Mouse (Mus musculus) MEL (cell line): Measurements from ENCODE around the gene Cdh5. TPM values are rescaled to one million over a fixed set of nuclear protein-coding genes. Genes with fewer than 3 reads are reported as not detected.

Experiments
- DNase-seq: peaks from one replicate; pipeline ENCODE4 v3.0.0; 2011; ENCODE audit warnings: low read depth, low spot score
- H3K27ac ChIP-seq: 2 replicates; pipeline ENCODE4 v1.5.1; 2012; ENCODE audit warnings: low read depth, mild to moderate bottlenecking, control low read depth, low read length, moderate library complexity; ENCODE audit not compliant: control insufficient read depth
- H3K27me3 ChIP-seq, 2 experiments: fragments of 150-350 bp in 1 of 2; sonication (generic) in 1 of 2; 2 replicates each; pipeline ENCODE4 v1.6.1; 2012; ENCODE audit warnings: low read length in 2 of 2, mild to moderate bottlenecking in 2 of 2, improper control_type of control experiment in 1 of 2, moderate library complexity in 1 of 2; ENCODE audit not compliant: insufficient read depth in 2 of 2, control insufficient read depth in 1 of 2
- H3K36me3 ChIP-seq, 2 experiments: 2 replicates each; pipeline ENCODE4 v1.6.1; 2012 to 2014; ENCODE audit warnings: low read length in 2 of 2, improper control_type of control experiment in 1 of 2, inconsistent platforms in 1 of 2, mild to moderate bottlenecking in 1 of 2; ENCODE audit not compliant: insufficient read depth in 2 of 2, control insufficient read depth in 1 of 2
- H3K4me1 ChIP-seq, 2 experiments: fragments of 150-350 bp in 1 of 2; sonication (generic) in 1 of 2; 2 replicates each; pipeline ENCODE4 v1.6.1; 2012; ENCODE audit warnings: low read length in 2 of 2, improper control_type of control experiment in 1 of 2, mild to moderate bottlenecking in 1 of 2; ENCODE audit not compliant: insufficient read depth in 2 of 2, control insufficient read depth in 1 of 2
- H3K4me3 ChIP-seq, 2 experiments: fragments of 150-350 bp in 1 of 2; sonication (generic) in 1 of 2; 2 replicates each; pipeline ENCODE4 v1.5.1; 2012; ENCODE audit warnings: low read depth in 2 of 2, low read length in 2 of 2, mild to moderate bottlenecking in 2 of 2, moderate library complexity in 2 of 2, control low read depth in 1 of 2, improper control_type of control experiment in 1 of 2; ENCODE audit not compliant: control insufficient read depth in 1 of 2, insufficient read depth in 1 of 2
- H3K79me2 ChIP-seq: 2 replicates; pipeline ENCODE4 v1.6.1; 2012; ENCODE audit warnings: mild to moderate bottlenecking, low read length, moderate library complexity; ENCODE audit not compliant: control insufficient read depth, poor library complexity, insufficient read depth
- H3K9ac ChIP-seq: 2 replicates; pipeline ENCODE4 v1.6.1; 2012; ENCODE audit warnings: low read depth, mild to moderate bottlenecking, control low read depth, low read length, moderate library complexity; ENCODE audit not compliant: control insufficient read depth, poor library complexity, severe bottlenecking
- H3K9me3 ChIP-seq: fragments of 150-350 bp; sonication (generic); replicated peaks from 2 replicates; pipeline ENCODE4 v1.6.1; 2012; ENCODE audit warnings: mild to moderate bottlenecking, low read length, improper control_type of control experiment, moderate library complexity; ENCODE audit not compliant: insufficient read depth
- BHLHE40 ChIP-seq: IDR thresholded peaks from 2 replicates; pipeline ENCODE4 v1.6.1; 2012; ENCODE audit warnings: low read depth, mild to moderate bottlenecking, inconsistent platforms, low read length, improper control_type of control experiment, borderline replicate concordance
- CHD2 ChIP-seq: IDR thresholded peaks from 2 replicates; pipeline ENCODE4 v1.6.1; 2011; ENCODE audit warnings: low read length, improper control_type of control experiment
- CTCF ChIP-seq, 3 experiments: IDR thresholded peaks in 2 of 3; conservative IDR thresholded peaks in 1 of 3; 2 replicates each; pipeline ENCODE4 v1.5.1; 2011 to 2012; ENCODE audit warnings: low read length in 3 of 3, low read depth in 2 of 3, mild to moderate bottlenecking in 2 of 3, improper control_type of control experiment in 1 of 3, inconsistent platforms in 1 of 3, mixed read lengths in 1 of 3, moderate library complexity in 1 of 3; ENCODE audit not compliant: control insufficient read depth in 1 of 3, insufficient read depth in 1 of 3, poor library complexity in 1 of 3, severe bottlenecking in 1 of 3
- ELF1 ChIP-seq: IDR thresholded peaks from 2 replicates; pipeline ENCODE4 v1.6.1; 2014; ENCODE audit warnings: low read depth, mild to moderate bottlenecking, inconsistent platforms, low read length, improper control_type of control experiment, moderate library complexity
- HCFC1 ChIP-seq: IDR thresholded peaks from 2 replicates; pipeline ENCODE4 v1.6.1; 2012; ENCODE audit warnings: low read depth, mild to moderate bottlenecking, inconsistent platforms, low read length, improper control_type of control experiment, moderate library complexity
- MAFK ChIP-seq: IDR thresholded peaks from 2 replicates; pipeline ENCODE4 v1.6.1; 2011; ENCODE audit warnings: low read depth, mild to moderate bottlenecking, low read length, improper control_type of control experiment, borderline replicate concordance
- MAZ ChIP-seq: IDR thresholded peaks from 2 replicates; pipeline ENCODE4 v1.6.1; 2012; ENCODE audit warnings: low read depth, mild to moderate bottlenecking, inconsistent platforms, low read length, improper control_type of control experiment
- MEF2A ChIP-seq: IDR thresholded peaks from 2 replicates; pipeline ENCODE4 v1.6.1; 2014; ENCODE audit warnings: low read depth, mild to moderate bottlenecking, inconsistent platforms, low read length, improper control_type of control experiment; ENCODE audit not compliant: poor library complexity, insufficient replicate concordance, severe bottlenecking; ENCODE audit errors: extremely low read depth
- MXI1 ChIP-seq: IDR thresholded peaks from 2 replicates; pipeline ENCODE4 v1.6.1; 2011; ENCODE audit warnings: mild to moderate bottlenecking, low read depth, low read length, improper control_type of control experiment
- MYB ChIP-seq: IDR thresholded peaks from 2 replicates; pipeline ENCODE4 v1.6.1; 2011; ENCODE audit warnings: mild to moderate bottlenecking, low read depth, low read length, improper control_type of control experiment
- NELFE ChIP-seq: IDR thresholded peaks from 2 replicates; pipeline ENCODE4 v1.6.1; 2011; ENCODE audit warnings: low read depth, low read length, improper control_type of control experiment
- NRF1 ChIP-seq: IDR thresholded peaks from 2 replicates; pipeline ENCODE4 v1.6.1; 2014; ENCODE audit warnings: low read depth, mild to moderate bottlenecking, inconsistent platforms, low read length, improper control_type of control experiment, moderate library complexity; ENCODE audit not compliant: poor library complexity, insufficient read depth, severe bottlenecking
- POLR2A ChIP-seq, 2 experiments: IDR thresholded peaks; 2 replicates each; pipeline ENCODE4 v1.6.1; 2011 to 2012; ENCODE audit warnings: low read length in 2 of 2, mild to moderate bottlenecking in 2 of 2, control low read depth in 1 of 2, improper control_type of control experiment in 1 of 2, low read depth in 1 of 2, moderate library complexity in 1 of 2; ENCODE audit not compliant: control insufficient read depth in 1 of 2, insufficient read depth in 1 of 2, poor library complexity in 1 of 2
- POLR2AphosphoS5 ChIP-seq: IDR thresholded peaks from 2 replicates; pipeline ENCODE4 v1.6.1; 2012; ENCODE audit warnings: low read depth, borderline replicate concordance, mild to moderate bottlenecking, inconsistent platforms, low read length, moderate library complexity, mixed read lengths
- RAD21 ChIP-seq: IDR thresholded peaks from 2 replicates; pipeline ENCODE4 v1.6.1; 2011; ENCODE audit warnings: mild to moderate bottlenecking, low read depth, low read length, improper control_type of control experiment
- SIN3A ChIP-seq: IDR thresholded peaks from 2 replicates; pipeline ENCODE4 v1.6.1; 2012; ENCODE audit warnings: low read length, improper control_type of control experiment, inconsistent platforms
- TAL1 ChIP-seq: IDR thresholded peaks from 2 replicates; pipeline ENCODE4 v1.6.1; 2012; ENCODE audit warnings: mild to moderate bottlenecking, inconsistent platforms, low read length, moderate library complexity, mixed read lengths
- UBTF ChIP-seq: IDR thresholded peaks from 2 replicates; pipeline ENCODE4 v1.6.1; 2012; ENCODE audit warnings: low read depth, mild to moderate bottlenecking, inconsistent platforms, low read length, improper control_type of control experiment, moderate library complexity, borderline replicate concordance; ENCODE audit not compliant: insufficient read depth
- USF1 ChIP-seq: IDR thresholded peaks from 2 replicates; pipeline ENCODE4 v1.6.1; 2014; ENCODE audit warnings: low read depth, mild to moderate bottlenecking, inconsistent platforms, low read length, improper control_type of control experiment, moderate library complexity
- USF2 ChIP-seq, 2 experiments: IDR thresholded peaks; 2 replicates each; pipeline ENCODE4 v1.6.1; 2011 to 2012; ENCODE audit warnings: improper control_type of control experiment in 2 of 2, low read length in 2 of 2, borderline replicate concordance in 1 of 2, inconsistent platforms in 1 of 2, low read depth in 1 of 2, mild to moderate bottlenecking in 1 of 2; ENCODE audit not compliant: insufficient read depth in 1 of 2
- ZMIZ1 ChIP-seq: IDR thresholded peaks from 2 replicates; pipeline ENCODE4 v1.6.1; 2012; ENCODE audit warnings: low read depth, mild to moderate bottlenecking, inconsistent platforms, low read length, improper control_type of control experiment, moderate library complexity
- ZNF384 ChIP-seq: IDR thresholded peaks from 2 replicates; pipeline ENCODE4 v1.6.1; 2012; ENCODE audit warnings: low read depth, mild to moderate bottlenecking, inconsistent platforms, low read length, improper control_type of control experiment
- polyA plus RNA-seq, 2 experiments: library from polyadenylated mRNA; stranded (reverse) in 1 of 2; unstranded in 1 of 2; fragments of >175 nt in 1 of 2; fragments of >200 nt in 1 of 2; gene quantifications; 2 replicates each; pipeline versions ENCODE4 v1.2.1 to v1.2.4; 2012; ENCODE audit warnings: low replicate concordance in 2 of 2, low read depth in 1 of 2; ENCODE audit not compliant: insufficient read length in 2 of 2, insufficient read depth in 1 of 2, missing spikeins in 1 of 2
- total RNA-seq: library from RNA; depleted of rRNA; stranded (reverse); fragments of 300-350 nt; gene quantifications from 2 replicates; pipeline ENCODE4 v1.2.3, GENCODE M21; 2012; rRNA removed

Cdh5 gene
- total RNA-seq = not detected in 2 replicates
- polyA plus RNA-seq = not detected

DNA sequence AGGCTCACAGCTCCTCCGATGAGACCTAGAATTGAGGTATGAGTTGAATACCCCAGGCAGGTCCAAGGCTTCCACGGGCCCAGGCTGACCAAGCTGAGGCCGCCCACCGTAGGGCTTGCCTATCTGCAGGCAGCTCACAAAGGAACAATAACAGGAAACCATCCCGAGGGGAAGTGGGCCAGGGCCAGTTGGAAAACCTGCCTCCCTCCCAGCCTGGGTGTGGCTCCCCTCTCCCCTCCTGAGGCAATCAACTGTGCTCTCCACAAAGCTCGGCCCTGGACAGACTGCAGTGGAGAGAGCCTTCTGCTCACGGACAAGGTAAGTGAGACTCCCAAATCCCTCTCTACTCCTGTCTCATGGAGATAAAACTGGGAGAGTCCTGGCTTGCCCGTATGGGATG, at the start of gene Cdh5:
Gene Cdh5 (plus strand): TSS at position 211 of the 400 bp plus-strand sequence.
- Histone ChIP-seq H3K27ac (no peak within 1 kb of the TSS), H3K9me3 (no peaks in the 10 kb centered on the region), H3K79me2 (no peaks in the 10 kb centered on the region), H3K9ac (no peak within 1 kb of the TSS), H3K4me1 (no peaks in the 10 kb centered on the region), H3K4me3 (no peak within 1 kb of the TSS), H3K36me3 (no peaks in the 10 kb centered on the region), H3K27me3 (no peaks in the 10 kb centered on the region)
- no peak for DNase-seq
- TF ChIP-seq ZMIZ1 (no peak), MXI1 (no peak), CHD2 (no peak), NRF1 (no peak), ELF1 (no peak), HCFC1 (no peak), TAL1 (no peak), MAFK (no peak), SIN3A (no peak), POLR2AphosphoS5 (no peak), BHLHE40 (no peak), ZNF384 (no peak), NELFE (no peak), RAD21 (no peak), USF1 (no peak)

DNA sequence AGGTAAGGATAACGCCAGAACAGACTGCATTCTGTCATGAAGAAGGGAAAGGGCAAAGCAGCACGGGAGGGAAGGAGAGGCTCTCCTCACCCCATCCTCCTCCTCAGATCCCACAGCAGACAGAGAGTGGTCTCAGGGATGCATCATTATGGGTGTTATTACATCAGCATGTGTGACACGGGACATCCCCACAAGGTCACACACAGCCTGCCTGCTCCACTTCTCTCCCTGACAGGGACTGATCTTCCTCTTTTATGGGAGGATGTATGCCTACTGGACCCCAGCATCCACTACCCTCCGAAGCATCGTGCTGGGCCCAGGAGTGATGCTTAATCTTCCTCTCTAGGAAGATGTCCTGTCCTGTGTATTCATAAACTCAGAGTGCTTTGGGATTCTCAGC, 41.5 kb upstream of the Cdh5 start:
- TF ChIP-seq MYB = no peak
- no peak for TF ChIP-seq MEF2A
- no peak overlapping the region for H3K4me3 ChIP-seq
- no peaks in the 10 kb centered on the region for H3K27me3 ChIP-seq
- no peak overlapping the region for H3K27ac ChIP-seq
- H3K36me3 ChIP-seq = no peaks in the 10 kb centered on the region
- no peaks in the 10 kb centered on the region for H3K79me2 ChIP-seq
- no peaks in the 10 kb centered on the region for H3K9me3 ChIP-seq
- no peak overlapping the region for H3K9ac ChIP-seq
- DNase-seq = no peak
- H3K4me1 ChIP-seq = no peaks in the 10 kb centered on the region

DNA sequence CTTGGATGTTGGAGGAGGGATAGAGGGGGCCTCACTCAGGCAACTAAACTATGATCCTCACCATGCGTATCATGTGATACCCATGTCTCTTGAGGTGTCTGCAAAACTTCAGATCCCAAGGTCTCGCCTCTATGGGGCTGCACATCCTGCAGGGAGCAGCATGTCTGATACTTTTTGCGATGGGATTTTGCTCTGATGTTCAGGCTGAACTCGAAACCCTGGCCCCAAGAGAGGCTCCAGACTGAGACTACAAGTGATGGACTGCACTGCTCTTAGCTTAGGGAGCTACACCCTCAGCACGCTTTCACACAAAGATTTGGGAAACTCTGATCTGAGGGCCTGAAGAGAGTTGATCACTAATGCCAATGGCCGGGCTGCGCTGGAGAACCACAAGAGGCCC, 41.0 kb upstream of the Cdh5 start:
- no peaks in the 10 kb centered on the region for H3K27me3 ChIP-seq
- H3K4me1 ChIP-seq = no peaks in the 10 kb centered on the region
- H3K79me2 ChIP-seq = no peaks in the 10 kb centered on the region
- H3K36me3 ChIP-seq = no peaks in the 10 kb centered on the region
- no peak for DNase-seq
- H3K9me3 ChIP-seq = no peaks in the 10 kb centered on the region
- no peak overlapping the region for H3K4me3 ChIP-seq
- H3K9ac ChIP-seq = no peak overlapping the region
- TF ChIP-seq POLR2A (IDR thresholded peaks at IDR 0.05; ENCODE audit: control insufficient read depth in 1 of 2, insufficient read depth in 1 of 2, low read depth in 1 of 2, low read length in 2 of 2, poor library complexity in 1 of 2) = no peak
- no peak for TF ChIP-seq POLR2AphosphoS5
- TF ChIP-seq USF2 (IDR thresholded peaks at IDR 0.05; ENCODE audit: borderline replicate concordance in 1 of 2, insufficient read depth in 1 of 2, low read depth in 1 of 2, low read length in 2 of 2) = no peak
- TF ChIP-seq CTCF (IDR thresholded peaks at IDR 0.05 in 2 of 3, conservative IDR thresholded peaks at IDR 0.05 in 1 of 3; ENCODE audit: control insufficient read depth in 1 of 3, insufficient read depth in 1 of 3, low read depth in 2 of 3, low read length in 3 of 3, poor library complexity in 1 of 3, severe bottlenecking in 1 of 3) = no peak
- no peak for TF ChIP-seq UBTF
- no peak for TF ChIP-seq MAZ
- no peak for TF ChIP-seq MYB
- H3K27ac ChIP-seq = no peak overlapping the region
